Mouse (Mus musculus) hindbrain, postnatal 0 days (tissue): Measurements from ENCODE around the gene Etv4. TPM values are rescaled to one million over a fixed set of nuclear protein-coding genes. Genes with fewer than 3 reads are reported as not detected.

Source experiments
- ATAC-seq: fragments of 200-750 bp; cut with Nextera tagmentation; 2 replicates; pipeline ENCODE4 v1.8.0; 2017; ENCODE audit warnings: mild to moderate bottlenecking, moderate TSS enrichment, moderate library complexity
- DNase-seq: peaks from one replicate; pipeline ENCODE4 v3.0.0-alpha.2; 2015; ENCODE audit warnings: low spot score
- H3K27ac ChIP-seq: fragments of 300-500 bp; sonication (generic); 2 replicates; pipeline ENCODE4 v1.5.1; 2014; ENCODE audit warnings: mild to moderate bottlenecking
- H3K27me3 ChIP-seq: fragments of 300-500 bp; sonication (generic); 2 replicates; pipeline ENCODE4 v1.6.1; 2014; ENCODE audit warnings: low read length, mixed read lengths; ENCODE audit not compliant: insufficient read depth
- H3K36me3 ChIP-seq: fragments of 300-500 bp; sonication (generic); 2 replicates; pipeline ENCODE4 v1.6.1; 2014; ENCODE audit warnings: low read length, mixed read lengths; ENCODE audit not compliant: insufficient read depth
- H3K4me1 ChIP-seq: fragments of 300-500 bp; sonication (generic); 2 replicates; pipeline ENCODE4 v1.6.1; 2014; ENCODE audit warnings: antibody characterized with exemption, low read length, mixed read lengths; ENCODE audit not compliant: insufficient read depth
- H3K4me2 ChIP-seq: fragments of 300-500 bp; sonication (generic); 2 replicates; pipeline ENCODE4 v1.6.1; 2014; ENCODE audit warnings: low read depth, mild to moderate bottlenecking, low read length, moderate library complexity, mixed read lengths
- H3K4me3 ChIP-seq: fragments of 300-500 bp; sonication (generic); 2 replicates; pipeline ENCODE4 v1.5.1; 2014; ENCODE audit warnings: low read length
- H3K9ac ChIP-seq: fragments of 300-500 bp; sonication (generic); replicated peaks from 2 replicates; pipeline ENCODE4 v1.6.1; 2014; ENCODE audit warnings: mild to moderate bottlenecking, low read length, moderate library complexity, mixed read lengths
- H3K9me3 ChIP-seq: fragments of 300-500 bp; sonication (generic); 2 replicates; pipeline ENCODE4 v1.6.1; 2016; ENCODE audit warnings: low read length, mixed read lengths
- CTCF ChIP-seq: IDR thresholded peaks from 2 replicates; pipeline ENCODE4 v1.5.1; 2016; ENCODE audit warnings: antibody characterized with exemption, control low read depth, low read depth
- WGBS: fragments of 180-500 bp; shearing (Covaris S2); extraction: QIAGEN DNeasy Blood & Tissue Kit; methylation state at CpG from one replicate; pipeline ENCODE4 v1.1.7; 2014; 5-methylcytosine and 5-hydroxymethylcytosine counted together
- polyA plus RNA-seq: library from polyadenylated mRNA; unstranded; fragments of >200 nt; fragmentation: Nextera tagmentation; extraction: Ambion mirVana; gene quantifications from 2 replicates; pipeline ENCODE4 v1.2.1, GENCODE M21; 2015
- total RNA-seq: library from RNA; depleted of rRNA; stranded (reverse); fragments of >200 nt; gene quantifications from 2 replicates; pipeline ENCODE4 v1.2.3, GENCODE M21; 2014

The Etv4 gene
- total and polyA plus RNA-seq, 2 experiments from 2014 or later, result 22.5 to 56.9 TPM

DNA sequence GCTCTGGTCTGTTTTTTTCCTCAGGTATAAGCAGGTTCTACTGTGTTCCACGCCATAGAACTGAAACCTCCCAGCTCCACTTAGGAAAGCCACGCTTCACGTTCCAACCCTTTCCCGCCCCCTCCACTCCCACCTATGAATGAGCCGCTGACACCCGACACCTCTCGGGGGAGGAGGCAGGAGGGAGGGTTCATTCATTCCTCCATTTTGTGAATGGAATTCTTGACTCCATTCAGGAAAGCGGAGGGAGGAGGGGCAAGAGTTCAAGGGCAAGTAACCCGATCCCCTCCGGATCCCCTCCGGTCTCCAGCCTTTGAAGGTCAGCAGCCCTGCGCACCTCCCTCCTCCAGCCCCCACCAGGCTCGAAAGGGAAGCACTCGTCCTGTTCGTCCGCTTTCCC lies 12.7 kb downstream of the Etv4 start:
- no peak overlapping the region; the same call in 1 of the 2 replicates for H3K27ac ChIP-seq
- no peaks in the 10 kb centered on the region for H3K9me3 ChIP-seq
- H3K4me2 ChIP-seq, result peak overlapping the region; percentile 56
- H3K27me3 ChIP-seq, result 0 out of 2 replicates have a peak, but pooled peaks cover 6% of the 10 kb centered on the region
- no peak for TF ChIP-seq CTCF
- whole genome bisulfite sequencing, result under 1% methylated on average over 16 of the region's 16 CpGs
- no peaks in the 10 kb centered on the region for H3K4me1 ChIP-seq
- peaks cover 16% of the 10 kb centered on the region for H3K36me3 ChIP-seq
- H3K9ac ChIP-seq, result 0 out of 2 replicates have a peak overlapping the region, but pooled peaks have one; percentile 22
- peak; percentile 73 for ATAC-seq
- DNase-seq, result peak; percentile 75
- H3K4me3 ChIP-seq, result peak overlapping the region; percentile 34

DNA sequence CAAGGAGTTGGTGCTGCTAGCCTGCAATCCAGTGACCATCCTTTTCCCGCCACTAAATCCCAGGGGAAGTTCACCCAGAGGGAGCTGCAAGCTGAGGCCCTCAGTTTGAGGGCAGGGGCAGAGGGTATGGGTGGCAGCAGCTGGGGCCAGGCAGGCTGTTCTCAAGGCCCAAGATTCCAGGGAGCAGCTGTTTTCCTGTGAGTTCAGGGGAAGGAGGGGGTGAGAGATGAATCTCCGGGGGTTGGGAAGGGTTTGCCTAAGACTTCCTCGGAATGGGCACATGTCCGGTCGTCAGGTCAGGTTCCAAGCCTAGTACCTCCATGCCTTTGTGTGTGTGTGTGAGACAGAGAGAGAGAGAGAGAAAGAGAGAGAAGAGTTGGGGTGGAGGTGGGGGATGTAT lies 13.1 kb downstream of the Etv4 start:
- Histone ChIP-seq H3K4me2 (peak overlapping the region; percentile 56), H3K4me3 (peak overlapping the region; percentile 34), H3K27me3 (0 out of 2 replicates have a peak, but pooled peaks cover 6% of the 10 kb centered on the region), H3K36me3 (peaks cover 20% of the 10 kb centered on the region), H3K4me1 (no peaks in the 10 kb centered on the region), H3K9me3 (no peaks in the 10 kb centered on the region), H3K9ac (0 out of 2 replicates have a peak overlapping the region, but pooled peaks have one; percentile 22), H3K27ac (no peak overlapping the region; the same call in 1 of the 2 replicates)
- ATAC-seq (0 out of 2 replicates have a peak, but pooled peaks have one; percentile 13), DNase-seq (no peak)
- TF ChIP-seq CTCF, result no peak
- WGBS, result 13% methylated on average over 5 of the region's 5 CpGs

DNA sequence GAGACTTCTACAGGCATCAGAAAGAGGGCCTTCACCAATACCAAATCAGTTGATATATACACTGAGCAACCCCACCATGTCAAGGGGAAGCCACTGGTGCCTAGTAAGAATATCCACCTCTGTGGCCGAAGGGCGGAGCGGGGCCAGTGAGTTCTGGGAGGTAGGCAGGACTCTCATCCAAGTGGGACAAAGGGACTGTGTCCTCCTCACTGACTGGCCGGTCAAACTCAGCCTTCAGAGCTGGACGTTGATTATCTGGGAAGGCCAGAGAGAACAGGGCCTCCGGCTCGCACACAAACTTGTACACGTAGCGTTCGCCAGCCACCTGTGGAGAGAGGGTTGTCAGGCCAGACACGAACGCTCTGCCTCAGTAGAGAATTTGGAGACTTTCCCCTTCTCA lies 14.9 kb downstream of the Etv4 start:
- ATAC-seq, result no peak
- no peak overlapping the region for H3K4me3 ChIP-seq
- peaks cover 37% of the 10 kb centered on the region for H3K36me3 ChIP-seq
- TF ChIP-seq CTCF, result no peak
- no peak overlapping the region for H3K27ac ChIP-seq
- H3K27me3 ChIP-seq, result 0 out of 2 replicates have a peak, but pooled peaks cover 6% of the 10 kb centered on the region
- 89% methylated on average over 12 of the region's 12 CpGs for WGBS
- no peaks in the 10 kb centered on the region for H3K9me3 ChIP-seq
- H3K9ac ChIP-seq, result no peak overlapping the region
- no peak overlapping the region for H3K4me2 ChIP-seq
- H3K4me1 ChIP-seq, result no peaks in the 10 kb centered on the region
- no peak for DNase-seq

DNA sequence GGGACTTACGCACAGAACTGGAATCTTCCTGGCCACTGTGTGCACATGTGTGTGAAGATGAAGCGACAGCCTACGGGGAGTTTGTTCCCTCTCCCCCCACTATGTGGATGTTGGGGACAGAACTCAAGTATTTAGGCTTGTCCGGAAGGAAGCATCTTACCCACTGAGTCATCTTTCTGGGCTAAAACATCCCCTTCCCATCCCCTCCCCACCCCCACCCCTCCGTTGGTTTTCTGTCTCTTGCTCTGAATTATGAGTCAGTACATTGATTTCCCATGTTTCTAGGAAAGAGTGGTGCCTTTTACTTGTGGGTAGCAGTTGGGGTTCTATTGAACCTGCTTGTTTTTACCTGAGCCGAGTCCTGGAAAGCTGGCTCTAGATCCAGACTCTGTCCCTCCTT lies 16.4 kb downstream of the Etv4 start:
- DNase-seq, result no peak
- WGBS, result 92% methylated on average over 6 of the region's 6 CpGs
- H3K4me3 ChIP-seq, result no peak overlapping the region
- H3K9ac ChIP-seq, result no peak overlapping the region
- 0 out of 2 replicates have a peak, but pooled peaks cover 5% of the 10 kb centered on the region for H3K27me3 ChIP-seq
- no peaks in the 10 kb centered on the region for H3K4me1 ChIP-seq
- no peak overlapping the region for H3K4me2 ChIP-seq
- H3K9me3 ChIP-seq, result no peaks in the 10 kb centered on the region
- no peak overlapping the region for H3K27ac ChIP-seq
- H3K36me3 ChIP-seq, result peaks cover 46% of the 10 kb centered on the region
- ATAC-seq, result no peak
- no peak for TF ChIP-seq CTCF

DNA sequence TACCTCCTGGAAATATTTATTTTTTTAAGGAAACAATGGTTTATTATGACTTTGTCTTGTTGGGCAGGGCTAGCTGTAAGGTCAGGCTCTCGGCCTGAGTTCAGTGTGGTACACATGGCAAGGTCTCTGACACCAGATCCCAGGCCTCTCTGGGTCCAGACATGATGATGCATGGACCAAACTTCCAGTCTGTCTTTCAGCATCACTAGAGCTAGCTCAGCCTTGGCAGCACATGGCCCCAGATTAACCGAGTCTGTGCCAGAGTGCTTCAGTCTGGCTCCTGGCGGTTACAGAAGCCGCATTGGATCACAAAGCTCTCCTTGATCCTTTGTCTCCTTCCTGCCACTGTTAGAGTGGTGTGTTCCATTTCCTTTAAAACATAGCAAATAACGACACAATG lies 17.8 kb downstream of the Etv4 start:
- DNase-seq, result no peak

DNA sequence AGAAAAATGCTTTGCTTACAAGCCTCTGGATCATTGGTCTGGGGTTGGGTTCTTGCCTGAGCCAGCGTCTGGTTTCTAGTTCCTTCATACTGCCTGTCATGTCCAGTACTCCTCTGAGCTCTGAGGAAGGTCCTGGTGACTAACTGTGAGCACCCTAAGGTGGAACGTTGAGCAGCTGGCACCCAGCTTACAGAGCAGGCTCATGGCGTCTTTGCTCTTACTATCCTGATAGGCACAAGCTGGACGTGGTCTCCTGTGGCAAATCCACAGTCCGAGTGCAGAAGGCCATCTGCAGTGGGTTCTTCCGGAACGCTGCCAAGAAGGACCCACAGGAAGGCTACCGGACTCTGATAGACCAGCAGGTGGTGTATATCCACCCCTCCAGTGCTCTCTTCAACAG lies 20.6 kb downstream of the Etv4 start:
- TF ChIP-seq CTCF, result no peak
- no peak overlapping the region for H3K9ac ChIP-seq
- ATAC-seq (no peak), DNase-seq (no peak)
- no peaks in the 10 kb centered on the region for H3K27me3 ChIP-seq
- H3K9me3 ChIP-seq, result no peaks in the 10 kb centered on the region
- no peak overlapping the region for H3K4me2 ChIP-seq
- WGBS, result 87% methylated on average over 8 of the region's 8 CpGs
- no peak overlapping the region for H3K4me3 ChIP-seq
- no peak overlapping the region for H3K27ac ChIP-seq
- no peaks in the 10 kb centered on the region for H3K4me1 ChIP-seq
- H3K36me3 ChIP-seq, result peaks cover 59% of the 10 kb centered on the region

More for the DNA sequence above, 17.8 kb downstream of the Etv4 start:
- Histone ChIP-seq H3K27me3 (no peaks in the 10 kb centered on the region), H3K4me1 (no peaks in the 10 kb centered on the region), H3K36me3 (peaks cover 47% of the 10 kb centered on the region), H3K9ac (no peak overlapping the region), H3K4me3 (no peak overlapping the region), H3K4me2 (no peak overlapping the region), H3K27ac (no peak overlapping the region), H3K9me3 (no peaks in the 10 kb centered on the region)
- WGBS, result 58% methylated on average over 5 of the region's 5 CpGs
- TF ChIP-seq CTCF, result no peak
- ATAC-seq, result no peak

DNA sequence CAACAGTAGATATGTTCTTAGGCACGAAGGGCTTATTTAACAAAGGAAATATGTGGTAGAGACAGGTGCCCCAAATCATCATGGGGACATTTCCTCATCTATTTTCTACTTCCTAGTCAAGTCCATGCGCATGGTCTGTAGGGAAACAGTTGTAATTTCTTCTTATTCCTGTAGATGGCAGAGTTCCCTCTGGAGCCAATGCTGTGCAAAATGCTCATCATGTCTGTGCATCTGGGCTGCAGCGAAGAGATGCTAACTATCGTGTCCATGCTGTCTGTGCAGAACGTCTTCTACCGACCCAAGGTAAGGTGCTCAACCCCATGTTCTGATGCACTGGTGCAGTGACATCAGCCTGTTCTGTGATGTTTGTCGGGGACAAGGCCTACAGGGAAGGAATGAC lies 21.4 kb downstream of the Etv4 start:
- Histone ChIP-seq H3K27ac (no peak overlapping the region), H3K4me3 (no peak overlapping the region), H3K4me2 (no peak overlapping the region), H3K4me1 (no peaks in the 10 kb centered on the region), H3K36me3 (peaks cover 64% of the 10 kb centered on the region), H3K9ac (no peak overlapping the region), H3K9me3 (no peaks in the 10 kb centered on the region), H3K27me3 (no peaks in the 10 kb centered on the region)
- DNase-seq (peak; percentile 86), ATAC-seq (peak; percentile 66; the same call in 1 of the 2 replicates)
- peak; percentile 85 for TF ChIP-seq CTCF
- 44% methylated on average over 7 of the region's 7 CpGs for WGBS
